Mouse (Mus musculus) midbrain, postnatal 0 days (tissue): ENCODE results near the gene Cog8. TPM values are rescaled to one million over a fixed set of nuclear protein-coding genes. Genes with fewer than 3 reads are reported as not detected.

Experiments
- ATAC-seq: fragments of 200-750 bp; cut with Nextera tagmentation; 2 replicates; pipeline ENCODE4 v1.8.0; 2017; ENCODE audit warnings: moderate number of reproducible peaks, mild to moderate bottlenecking, moderate TSS enrichment, moderate library complexity; ENCODE audit not compliant: low FRiP score
- DNase-seq: peaks from one replicate; pipeline ENCODE4 v3.0.0-alpha.2; 2015; ENCODE audit warnings: low spot score
- H3K27ac ChIP-seq: fragments of 300-500 bp; sonication (generic); 2 replicates; pipeline ENCODE4 v1.5.1; 2014; ENCODE audit warnings: low read depth, mild to moderate bottlenecking, low read length, mixed read lengths
- H3K27me3 ChIP-seq: fragments of 300-500 bp; sonication (generic); 2 replicates; pipeline ENCODE4 v1.6.1; 2014; ENCODE audit warnings: low read length, control low read depth, mixed read lengths; ENCODE audit not compliant: insufficient read depth
- H3K36me3 ChIP-seq: fragments of 300-500 bp; sonication (generic); 2 replicates; pipeline ENCODE4 v1.6.1; 2014; ENCODE audit warnings: low read length, control low read depth, mixed read lengths; ENCODE audit not compliant: insufficient read depth
- H3K4me1 ChIP-seq: fragments of 300-500 bp; sonication (generic); 2 replicates; pipeline ENCODE4 v1.6.1; 2014; ENCODE audit warnings: mild to moderate bottlenecking, control low read depth, antibody characterized with exemption, low read length, mixed read lengths; ENCODE audit not compliant: insufficient read depth
- H3K4me2 ChIP-seq: fragments of 300-500 bp; sonication (generic); 2 replicates; pipeline ENCODE4 v1.6.1; 2014; ENCODE audit warnings: low read depth, mild to moderate bottlenecking, low read length, mixed read lengths; ENCODE audit not compliant: poor library complexity, severe bottlenecking
- H3K4me3 ChIP-seq: fragments of 300-500 bp; sonication (generic); 2 replicates; pipeline ENCODE4 v1.5.1; 2014; ENCODE audit warnings: low read depth, mild to moderate bottlenecking, low read length, moderate library complexity
- H3K9ac ChIP-seq: fragments of 300-500 bp; sonication (generic); replicated peaks from 2 replicates; pipeline ENCODE4 v1.6.1; 2014; ENCODE audit warnings: mild to moderate bottlenecking, low read length, moderate library complexity, mixed read lengths; ENCODE audit not compliant: poor library complexity, severe bottlenecking
- H3K9me3 ChIP-seq: fragments of 300-500 bp; sonication (generic); 2 replicates; pipeline ENCODE4 v1.6.1; 2016; ENCODE audit warnings: low read length, control low read depth
- CTCF ChIP-seq: IDR thresholded peaks from 2 replicates; pipeline ENCODE4 v1.5.1; 2016; ENCODE audit warnings: antibody characterized with exemption, mild to moderate bottlenecking
- WGBS: fragments of 180-500 bp; shearing (Covaris S2); extraction: QIAGEN DNeasy Blood & Tissue Kit; methylation state at CpG from one replicate; pipeline ENCODE4 v1.1.7; 2014; 5-methylcytosine and 5-hydroxymethylcytosine counted together
- polyA plus RNA-seq: library from polyadenylated mRNA; unstranded; fragments of >200 nt; fragmentation: Nextera tagmentation; extraction: Ambion mirVana; gene quantifications from 2 replicates; pipeline ENCODE4 v1.2.1, GENCODE M21; 2015
- total RNA-seq: library from RNA; depleted of rRNA; stranded (reverse); fragments of >200 nt; gene quantifications from 2 replicates; pipeline ENCODE4 v1.2.3, GENCODE M21; 2014; rRNA removed

Gene Cog8
- total RNA-seq = 46.2 and 89.6 TPM in 2 replicates
- 32.4 and 36.1 TPM in 2 replicates for polyA plus RNA-seq

GRCm38 (mm10) chr8:107056076-107056972 is at the start of gene Cog8, which contains the start of gene Nip7:
Cog8 (minus strand) TSS chr8:107056689.
Nip7 (plus strand) TSS chr8:107056877.
- peak within 1 kb of the TSS; percentile 92 for H3K4me3 ChIP-seq
- under 1% methylated on average over 86 of the region's 88 CpGs for WGBS
- peaks cover 5% of the 10 kb centered on the region; the same call in 1 of the 2 replicates for H3K4me1 ChIP-seq
- ATAC-seq = peak; percentile 94
- DNase-seq = peak; percentile 99
- 0 out of 2 replicates have a peak, but pooled peaks have one; percentile 10 for TF ChIP-seq CTCF
- peak within 1 kb of the TSS; percentile 87 for H3K9ac ChIP-seq
- peak within 1 kb of the TSS; percentile 84 for H3K4me2 ChIP-seq
- peaks cover 23% of the 10 kb centered on the region for H3K36me3 ChIP-seq
- H3K27ac ChIP-seq = peak within 1 kb of the TSS; percentile 85
- no peaks in the 10 kb centered on the region for H3K9me3 ChIP-seq
- no peaks in the 10 kb centered on the region for H3K27me3 ChIP-seq

- no peak for ATAC-seq
- Histone ChIP-seq H3K36me3 (no peaks in the 10 kb centered on the region), H3K9ac (no peak overlapping the region), H3K4me1 (no peaks in the 10 kb centered on the region), H3K4me3 (no peak overlapping the region), H3K4me2 (no peak overlapping the region), H3K9me3 (no peaks in the 10 kb centered on the region), H3K27me3 (no peaks in the 10 kb centered on the region), H3K27ac (no peak overlapping the region)
- peak; percentile 74 for DNase-seq
- peak; percentile 88 for TF ChIP-seq CTCF
- 6% methylated on average over 4 of the region's 4 CpGs for WGBS
These were observed 48.1 kb upstream of the Cog8 start for GRCm38 (mm10) chr8:107104547-107104946.

GRCm38 (mm10) chr8:107100635-107101034 is 44.1 kb upstream of the Cog8 start:
- no peaks in the 10 kb centered on the region for H3K9me3 ChIP-seq
- 88% methylated on average over 2 of the region's 2 CpGs for WGBS
- ATAC-seq = no peak

GRCm38 (mm10) chr8:107096366-107097036 is 40.0 kb upstream of the Cog8 start, which contains the start of gene Terf2:
Terf2 (minus strand) TSS chr8:107096547.
- peak; percentile 94 for ATAC-seq
- peak within 1 kb of the TSS; percentile 84 for H3K9ac ChIP-seq
- H3K4me3 ChIP-seq = peak within 1 kb of the TSS; percentile 81
- peak within 1 kb of the TSS; percentile 85 for H3K27ac ChIP-seq
- TF ChIP-seq CTCF = no peak
- no peaks in the 10 kb centered on the region for H3K27me3 ChIP-seq
- H3K4me2 ChIP-seq = peak within 1 kb of the TSS; percentile 57
- no peaks in the 10 kb centered on the region for H3K9me3 ChIP-seq
- H3K4me1 ChIP-seq = peaks cover 6% of the 10 kb centered on the region; the same call in 1 of the 2 replicates
- WGBS = 5% methylated on average over 38 of the region's 39 CpGs
- peak; percentile 98 for DNase-seq
- 0 out of 2 replicates have a peak, but pooled peaks cover 3% of the 10 kb centered on the region for H3K36me3 ChIP-seq

More at GRCm38 (mm10) chr8:107100635-107101034, 44.1 kb upstream of the Cog8 start:
- no peak overlapping the region for H3K4me2 ChIP-seq
- no peaks in the 10 kb centered on the region for H3K27me3 ChIP-seq
- no peak for TF ChIP-seq CTCF
- no peak for DNase-seq
- H3K27ac ChIP-seq = no peak overlapping the region
- no peak overlapping the region for H3K9ac ChIP-seq
- H3K4me1 ChIP-seq = no peaks in the 10 kb centered on the region; the same call in 1 of the 2 replicates
- no peaks in the 10 kb centered on the region for H3K36me3 ChIP-seq
- no peak overlapping the region for H3K4me3 ChIP-seq

- peak overlapping the region; percentile 57 for H3K4me2 ChIP-seq
- peak; percentile 25; the same call in 1 of the 2 replicates for ATAC-seq
- peak; percentile 39 for DNase-seq
- under 1% methylated on average over 49 of the region's 53 CpGs for WGBS
- H3K9ac ChIP-seq = peak overlapping the region; percentile 84
- H3K4me3 ChIP-seq = peak overlapping the region; percentile 81
- H3K4me1 ChIP-seq = peaks cover 6% of the 10 kb centered on the region; the same call in 1 of the 2 replicates
- 0 out of 2 replicates have a peak, but pooled peaks cover 3% of the 10 kb centered on the region for H3K36me3 ChIP-seq
- H3K9me3 ChIP-seq = no peaks in the 10 kb centered on the region
- peak overlapping the region; percentile 85 for H3K27ac ChIP-seq
- no peaks in the 10 kb centered on the region for H3K27me3 ChIP-seq
- TF ChIP-seq CTCF = no peak
These were observed 39.4 kb upstream of the Cog8 start for GRCm38 (mm10) chr8:107095717-107096365.
